Mouse (Mus musculus): ENCODE results near the gene Gtf2f2.

- TF ChIP-seq CTCF (IDR thresholded peaks at IDR 0.05; ENCODE audit: low read depth) (no peak), EP300 (IDR thresholded peaks at IDR 0.05; ENCODE audit: low read depth) (no peak)
Observed at GRCm38 (mm10) chr14:75855263-75855992, 155.2 kb downstream of the Gtf2f2 start.

Data from liver, postnatal 0 days (tissue).